Mouse (Mus musculus) olfactory bulb, adult 2 months (tissue): ENCODE results near the gene Pank2. TPM values are rescaled to one million over a fixed set of nuclear protein-coding genes. Genes with fewer than 3 reads are reported as not detected.

ENCODE experiments used
- H3K27ac ChIP-seq: fragments of 200-500 bp; 2 replicates; pipeline ENCODE4 v1.5.1; 2012; ENCODE audit warnings: low read depth, low read length; ENCODE audit not compliant: insufficient read depth
- H3K4me1 ChIP-seq: fragments of 200-500 bp; 2 replicates; pipeline ENCODE4 v1.6.1; 2012; ENCODE audit warnings: low read length; ENCODE audit not compliant: control insufficient read depth, insufficient read depth
- H3K4me3 ChIP-seq: fragments of 200-500 bp; 2 replicates; pipeline ENCODE4 v1.5.1; 2012; ENCODE audit warnings: mild to moderate bottlenecking, low read depth, low read length, moderate library complexity; ENCODE audit not compliant: insufficient read depth
- CTCF ChIP-seq: fragments of 200-500 bp; IDR thresholded peaks from 2 replicates; pipeline ENCODE4 v1.5.1; 2012; ENCODE audit warnings: low read depth, mild to moderate bottlenecking, low read length, moderate library complexity; ENCODE audit not compliant: insufficient read depth
- POLR2A ChIP-seq: fragments of 200-500 bp; IDR thresholded peaks from 2 replicates; pipeline ENCODE4 v1.6.1; 2012; ENCODE audit warnings: mild to moderate bottlenecking, low read depth, low read length, moderate library complexity; ENCODE audit not compliant: insufficient read depth
- WGBS: fragments of 180-500 bp; shearing (Covaris S2); methylation state at CpG from one replicate; pipeline ENCODE4 v1.1.7; 2018; 5-methylcytosine and 5-hydroxymethylcytosine counted together
- polyA plus RNA-seq: library from polyadenylated mRNA; stranded (reverse); fragments of >200 nt; gene quantifications from 2 replicates; pipeline ENCODE4 v1.2.4, GENCODE M21; 2012; ENCODE audit warnings: low replicate concordance; ENCODE audit not compliant: missing spikeins, insufficient read depth, insufficient read length

The Pank2 gene
- polyA plus RNA-seq, 1 experiment, result not detected

DNA sequence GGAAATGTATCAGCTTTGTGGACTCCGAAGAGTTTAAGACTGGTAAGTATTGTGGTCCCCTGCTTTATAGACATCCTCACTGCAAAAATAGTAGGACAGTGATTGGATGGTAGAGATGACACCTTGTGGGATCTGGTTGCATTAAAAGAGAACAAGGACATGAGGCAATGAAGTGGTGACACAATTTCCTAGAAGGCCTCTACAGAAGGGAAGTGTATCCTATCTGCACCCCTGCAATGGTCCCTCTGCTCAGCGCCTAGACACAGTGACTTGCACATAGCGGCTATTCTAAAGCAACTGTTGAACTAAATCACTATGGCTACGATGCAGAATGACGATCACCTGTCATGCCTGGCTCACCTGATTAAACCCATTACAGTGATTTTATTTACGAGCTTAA, 75.3 kb downstream of the Pank2 start:
- TF ChIP-seq POLR2A (no peak), CTCF (no peak)
- H3K4me3 ChIP-seq, result no peak overlapping the region
- WGBS, result 91% methylated on average over 6 of the region's 6 CpGs
- H3K4me1 ChIP-seq, result peaks cover 5% of the 10 kb centered on the region
- H3K27ac ChIP-seq, result no peak overlapping the region

DNA sequence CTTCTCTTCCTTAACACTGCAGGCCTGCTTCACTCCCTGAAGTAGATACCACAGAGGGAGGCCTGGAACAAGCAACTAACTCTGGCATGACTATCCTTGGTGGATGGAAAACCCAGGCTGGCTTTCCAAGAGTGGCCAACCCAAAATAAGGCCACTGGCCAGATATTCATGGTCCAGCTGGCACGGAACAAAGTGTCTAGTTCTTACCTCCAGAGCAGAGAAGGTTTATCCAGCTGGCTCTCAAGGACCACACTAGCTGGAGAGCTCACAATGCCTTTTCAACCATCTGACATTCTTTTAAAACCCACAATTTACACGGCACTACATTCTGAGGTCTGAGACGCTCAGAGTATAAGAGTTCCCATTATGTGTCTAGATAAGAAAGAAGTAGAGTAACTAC, 82.2 kb downstream of the Pank2 start:
- Histone ChIP-seq H3K4me3 (no peak overlapping the region), H3K4me1 (peaks cover 10% of the 10 kb centered on the region), H3K27ac (no peak overlapping the region)
- no peak for TF ChIP-seq CTCF
- TF ChIP-seq POLR2A, result no peak
- 16% methylated on average over 3 of the region's 3 CpGs for WGBS

DNA sequence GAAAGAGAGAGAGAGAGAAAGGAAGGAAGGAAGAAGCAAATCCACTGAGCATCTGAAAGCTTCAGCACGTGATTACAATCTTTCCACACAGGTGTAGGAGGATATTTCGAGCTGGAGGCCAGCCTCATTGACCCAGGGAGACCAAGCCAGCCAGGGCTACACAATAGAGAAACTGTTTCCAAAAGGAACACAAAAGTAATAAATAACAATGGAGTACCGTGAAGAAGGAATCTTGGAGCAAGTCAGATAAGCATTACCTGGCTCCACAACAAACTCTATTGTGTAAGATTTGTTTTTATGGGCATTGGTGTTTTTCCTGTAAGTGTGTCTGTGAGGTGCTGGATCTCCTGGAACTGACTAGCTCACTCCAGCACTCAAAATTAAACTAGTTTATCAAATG, 83.3 kb downstream of the Pank2 start:
- Histone ChIP-seq H3K27ac (no peak overlapping the region; the same call in 1 of the 2 replicates), H3K4me1 (peaks cover 8% of the 10 kb centered on the region), H3K4me3 (no peak overlapping the region)
- WGBS, result 67% methylated on average over 3 of the region's 3 CpGs
- TF ChIP-seq CTCF (no peak), POLR2A (no peak)

Other genes with a start within 250 kb of the Pank2 start
- not detected in 2 replicates for gene Gfra4, start 219.4 kb upstream of the Pank2 start, polyA plus RNA-seq
- gene Adam33, start 198.7 kb upstream of the Pank2 start, polyA plus RNA-seq, result not detected in 2 replicates
- not detected in 2 replicates for gene Siglec1, start 175.7 kb upstream of the Pank2 start, polyA plus RNA-seq
- gene Hspa12b, start 135.2 kb upstream of the Pank2 start, polyA plus RNA-seq, result not detected in 2 replicates
- gene Gm11037, start 129.0 kb upstream of the Pank2 start, polyA plus RNA-seq, result not detected in 2 replicates
- not detected in 2 replicates for gene 1700037H04Rik, start 102.4 kb upstream of the Pank2 start, polyA plus RNA-seq
- not detected in 2 replicates for gene Cenpb, start 82.4 kb upstream of the Pank2 start, polyA plus RNA-seq
- gene Cdc25b, start 75.5 kb upstream of the Pank2 start, polyA plus RNA-seq, result not detected in 2 replicates
- not detected in 2 replicates for gene Spef1, start 75.2 kb upstream of the Pank2 start, polyA plus RNA-seq
- gene Ap5s1, start 55.4 kb upstream of the Pank2 start, polyA plus RNA-seq, result not detected in 2 replicates
- gene Mavs, start 28.4 kb upstream of the Pank2 start, polyA plus RNA-seq, result not detected in 2 replicates
- gene Rnf24, start 90.4 kb downstream of the Pank2 start, polyA plus RNA-seq, result not detected in 2 replicates
- gene Smox, start 229.0 kb downstream of the Pank2 start, polyA plus RNA-seq, result not detected in 2 replicates